Mouse (Mus musculus): ENCODE measurements around the gene Trex2.
"Not testable (repeated sequence)": the region's sequence is repeated elsewhere in the genome, so short reads cannot be mapped to it uniquely, and the experiment has no call there.

Gene Trex2

DNA sequence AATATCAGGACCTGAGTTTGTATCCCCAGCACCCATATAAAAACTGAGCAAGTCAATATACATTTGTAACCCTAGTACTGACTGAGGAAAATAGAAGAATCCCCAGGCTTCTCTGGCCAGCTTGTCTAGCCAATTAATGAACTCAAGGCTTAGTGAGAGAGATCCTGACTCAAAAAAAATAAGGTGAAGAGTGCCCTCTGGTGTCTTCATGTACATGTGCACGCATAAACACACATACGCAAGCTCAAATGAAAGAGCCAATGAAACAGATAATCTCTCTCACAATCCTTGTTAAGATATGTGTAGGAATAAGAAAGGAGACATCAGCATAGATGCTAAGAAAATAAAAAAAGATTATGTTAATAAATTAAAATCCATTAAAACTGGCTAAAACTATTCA is 5.1 kb downstream of the Trex2 start:
- peak; percentile 23 for DNase-seq (ENCODE audit: low read depth, low spot score)

DNA sequence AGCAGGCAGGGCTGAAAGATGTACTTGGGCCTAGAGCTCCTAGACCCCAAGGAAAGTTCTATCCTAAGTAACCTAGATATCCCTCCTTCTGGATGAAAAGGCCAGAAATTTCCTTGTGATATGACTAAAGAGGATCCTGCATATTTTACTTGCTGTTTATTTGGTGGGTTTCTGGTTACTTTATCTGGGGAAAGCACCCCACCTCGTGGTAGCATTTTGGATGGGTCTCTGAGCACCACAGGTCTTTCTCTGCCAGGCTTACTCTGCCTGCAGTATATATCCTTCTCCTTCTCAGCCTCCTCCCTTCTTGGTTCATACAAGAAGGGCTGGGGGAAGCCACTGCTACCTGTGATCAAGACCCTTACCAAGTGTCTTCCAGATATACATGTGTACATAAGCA is 22.4 kb downstream of the Trex2 start:
- no peak for DNase-seq (ENCODE audit: low read depth, low spot score)

DNA sequence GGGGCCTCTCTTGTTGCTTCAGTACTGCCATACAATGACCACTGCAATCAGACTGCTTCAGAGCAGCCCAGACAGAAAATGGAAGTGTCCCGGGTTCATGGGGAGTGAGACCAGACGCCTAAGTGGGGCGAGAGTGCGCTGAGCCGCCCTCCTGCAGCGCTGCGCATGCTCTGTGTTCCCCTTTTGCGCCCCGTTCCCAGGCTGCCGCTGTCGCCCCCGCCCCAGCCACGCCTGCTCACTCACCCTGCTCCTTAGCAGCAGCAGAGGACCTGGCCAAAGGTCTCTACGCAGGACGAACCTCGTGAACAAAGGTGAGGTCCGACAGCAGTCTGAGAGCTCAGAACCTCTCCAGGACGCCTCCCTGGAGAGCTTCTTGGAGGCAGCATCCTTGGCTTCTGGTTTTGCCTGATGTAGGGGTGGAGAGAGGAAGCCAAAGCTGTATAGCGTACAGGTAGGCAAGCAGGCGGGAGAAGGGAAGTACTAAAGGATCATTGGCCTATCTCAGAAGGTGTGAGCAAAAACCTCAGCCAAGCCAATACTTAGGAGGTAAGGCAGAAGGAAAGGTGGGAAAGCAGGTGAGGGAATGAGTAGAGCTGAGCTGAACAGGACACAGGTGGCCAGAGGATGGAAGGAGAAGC is 24.1 kb downstream of the Trex2 start, which contains the start of gene Zfp92:
TSS of gene Zfp92 (plus strand) at position 217 of the 638 bp plus-strand sequence.
- DNase-seq (ENCODE audit: low read depth, low spot score): no peak

DNA sequence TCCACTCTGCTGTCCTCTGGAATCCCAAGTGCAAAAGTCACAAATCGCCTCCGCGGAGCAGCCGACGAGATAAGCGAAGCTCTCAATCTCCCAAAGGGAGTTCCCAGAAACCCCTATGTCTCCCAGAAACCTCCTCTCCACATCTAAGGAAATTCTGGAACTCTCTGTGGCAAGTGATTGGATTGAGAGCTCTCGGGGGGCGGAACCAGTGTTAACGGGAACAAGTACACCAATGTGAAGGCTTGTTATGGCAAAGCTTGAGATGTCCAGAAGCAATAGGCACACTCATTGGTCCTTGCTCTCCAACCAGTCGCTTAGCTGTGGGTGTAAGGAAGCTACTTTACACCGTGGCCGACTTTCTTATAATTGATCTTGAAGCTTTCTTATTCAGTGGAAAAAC is 33.5 kb downstream of the Trex2 start:
- DNase-seq (ENCODE audit: low read depth, low spot score): peak; percentile 39

DNA sequence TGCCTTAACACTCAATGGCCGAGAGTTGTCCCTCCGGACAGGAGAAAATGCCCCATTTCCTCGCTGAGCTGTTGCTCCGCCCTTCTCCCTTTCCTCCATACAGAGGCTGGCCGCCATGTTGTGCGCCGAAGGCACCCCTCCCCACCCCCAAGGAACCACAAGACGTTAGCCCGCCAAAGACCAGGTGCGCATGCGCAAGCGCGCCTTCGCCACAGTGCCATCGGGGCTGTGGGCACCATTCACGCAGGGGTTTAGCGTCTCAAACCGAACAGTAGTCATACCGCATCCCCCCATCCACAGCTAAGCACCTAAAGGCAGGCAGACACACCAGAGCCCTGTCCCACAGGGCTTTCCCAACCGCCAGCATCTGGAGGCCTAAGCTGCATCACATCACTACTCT is 34.2 kb downstream of the Trex2 start:
- peak; percentile 11 for DNase-seq (ENCODE audit: low read depth, low spot score)

DNA sequence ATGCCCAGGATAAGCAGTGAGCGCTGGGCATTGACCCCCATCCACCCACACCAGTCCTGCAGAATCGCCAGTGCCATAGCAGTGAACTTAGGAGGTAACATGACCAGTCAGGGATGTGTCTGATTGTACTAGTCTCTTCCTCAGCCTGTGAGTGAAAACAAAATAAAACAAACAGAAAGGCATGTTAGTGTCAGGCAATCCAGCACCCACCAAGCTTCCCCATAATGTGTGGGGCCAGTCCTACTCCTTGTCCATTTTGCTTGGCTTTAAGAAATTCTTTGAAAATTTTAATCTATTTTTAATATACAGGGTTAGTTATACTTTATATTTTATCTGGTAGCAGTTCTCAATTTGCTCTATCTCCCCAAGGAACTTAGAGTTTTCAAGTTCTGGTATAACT is 36.5 kb downstream of the Trex2 start, which contains the start of gene Gm18336:
TSS of gene Gm18336 (minus strand) at position 101 of the 400 bp plus-strand sequence.
- DNase-seq (ENCODE audit: low read depth, low spot score): not testable (repeated sequence)

DNA sequence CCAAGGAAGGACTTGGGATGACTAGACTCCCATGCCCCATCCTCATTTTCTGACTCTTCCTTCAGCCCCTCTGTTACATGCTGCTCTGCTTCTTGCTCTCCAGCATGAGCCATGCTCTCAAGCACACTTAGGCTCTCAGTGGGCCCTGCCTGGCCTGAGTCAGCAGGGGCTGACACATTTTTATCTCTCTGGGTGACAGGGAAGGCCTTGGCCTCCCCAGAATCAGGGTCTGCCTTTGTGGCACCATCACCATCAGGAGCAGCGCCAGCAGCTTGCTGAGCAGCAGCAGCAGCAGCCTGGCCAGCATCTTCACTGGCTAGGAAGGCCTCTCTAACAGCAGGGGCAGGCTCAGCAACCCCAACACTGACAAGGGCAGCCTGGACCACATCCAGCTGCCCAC is 38.7 kb downstream of the Trex2 start:
- DNase-seq (ENCODE audit: low read depth, low spot score): no peak

DNA sequence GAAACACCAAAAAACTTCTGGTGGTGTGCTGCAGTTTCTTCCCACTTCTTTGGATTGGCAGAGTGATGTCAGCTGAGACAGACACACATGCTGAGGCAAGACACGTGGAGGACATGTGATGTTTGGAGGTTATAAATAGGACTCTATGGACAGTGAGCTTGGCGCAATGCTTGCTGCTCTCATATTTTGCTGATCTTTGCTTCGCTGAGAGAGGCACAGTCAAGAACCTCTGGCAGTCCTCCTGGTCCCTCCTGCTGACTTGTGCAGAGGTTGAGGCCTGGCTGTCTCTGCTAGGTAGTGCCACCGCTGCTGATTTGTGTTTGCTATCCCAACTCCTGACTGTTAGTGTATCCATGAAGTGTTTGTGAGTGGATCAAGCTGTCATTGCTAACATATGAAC is 43.7 kb downstream of the Trex2 start:
- no peak for DNase-seq (ENCODE audit: low read depth, low spot score)

DNA sequence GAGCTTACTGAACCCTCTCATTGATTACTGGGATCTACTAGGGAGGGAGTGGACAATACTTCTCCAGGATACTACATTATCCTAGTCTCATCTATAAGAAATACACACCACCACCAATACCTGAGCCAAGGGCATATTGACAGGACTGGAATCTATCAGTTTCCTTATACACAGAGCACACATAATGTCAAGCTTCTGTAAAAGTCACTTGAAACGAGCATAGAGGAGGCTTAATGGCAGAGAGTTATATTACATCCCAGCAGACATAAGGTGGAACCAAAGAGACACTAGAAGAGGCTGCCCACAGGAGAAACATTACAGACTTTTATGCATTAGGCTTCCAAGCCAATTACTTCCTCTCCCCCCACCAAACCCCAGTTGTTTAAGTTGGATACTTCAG is 50.2 kb downstream of the Trex2 start:
- DNase-seq (ENCODE audit: low read depth, low spot score): no peak

DNA sequence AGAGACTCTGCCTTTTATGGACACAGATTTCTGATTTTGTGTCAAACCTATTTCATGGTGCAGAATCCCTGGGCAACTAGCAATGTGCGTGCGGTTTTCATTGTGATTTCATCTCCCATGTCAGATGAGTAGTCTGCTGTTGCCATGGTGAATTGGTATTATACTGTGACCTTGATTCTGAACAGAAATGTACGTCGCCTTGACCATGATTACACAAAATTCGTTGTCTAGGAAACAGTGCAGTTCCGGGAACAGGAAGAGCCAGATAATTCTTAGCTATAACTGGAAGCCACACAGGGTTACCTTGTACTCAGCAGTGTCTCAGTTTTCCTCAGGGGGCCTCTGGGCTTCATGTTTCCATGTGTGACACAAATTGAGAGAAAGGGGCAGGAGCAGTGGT is 50.7 kb downstream of the Trex2 start:
- no peak for DNase-seq (ENCODE audit: low read depth, low spot score)

Data from ES-CJ7 (cell line).